Mouse (Mus musculus): ENCODE results near the gene St3gal6. TPM values are rescaled to one million over a fixed set of nuclear protein-coding genes. Genes with fewer than 3 reads are reported as not detected.
"Not testable (repeated sequence)": the region's sequence is repeated elsewhere in the genome, so short reads cannot be mapped to it uniquely, and the experiment has no call there.

St3gal6 gene
- polyA plus RNA-seq, 1 experiment from 2014 or later = 12.8 TPM

GRCm38 (mm10) chr16:58460386-58460785 is 63.7 kb downstream of the St3gal6 start:
- Histone ChIP-seq H3K4me2 (ENCODE audit: low read depth, low read length) (no peak overlapping the region), H3K4me3 (ENCODE audit: low read depth, low read length) (no peak overlapping the region), H3K9me3 (ENCODE audit: control insufficient read depth, low read length) (no peaks in the 10 kb centered on the region), H3K27ac (replicated peaks; ENCODE audit: low read depth, low read length) (no peak overlapping the region), H3K4me1 (ENCODE audit: control insufficient read depth, insufficient read depth, low read length) (no peaks in the 10 kb centered on the region), H3K9ac (ENCODE audit: low read depth, low read length) (no peak overlapping the region), H3K27me3 (replicated peaks; ENCODE audit: control insufficient read depth, insufficient read depth, low read length) (no peaks in the 10 kb centered on the region), H3K36me3 (ENCODE audit: control insufficient read depth, insufficient read depth, low read length) (peaks cover 58% of the 10 kb centered on the region)
- 90% methylated on average over 10 of the region's 10 CpGs for WGBS
- no peak for DNase-seq (ENCODE audit: low spot score)
- no peak for ATAC-seq (ENCODE audit: low read depth)

GRCm38 (mm10) chr16:58459966-58460365 is 64.1 kb downstream of the St3gal6 start:
- H3K27me3 ChIP-seq (replicated peaks; ENCODE audit: control insufficient read depth, insufficient read depth, low read length); H3K9ac ChIP-seq (ENCODE audit: low read depth, low read length); H3K4me2 ChIP-seq (ENCODE audit: low read depth, low read length); H3K4me1 ChIP-seq (ENCODE audit: control insufficient read depth, insufficient read depth, low read length); H3K4me3 ChIP-seq (ENCODE audit: low read depth, low read length); DNase-seq (ENCODE audit: low spot score); H3K27ac ChIP-seq (replicated peaks; ENCODE audit: low read depth, low read length); ATAC-seq (ENCODE audit: low read depth); H3K9me3 ChIP-seq (ENCODE audit: control insufficient read depth, low read length): not testable (repeated sequence)
- H3K36me3 ChIP-seq (ENCODE audit: control insufficient read depth, insufficient read depth, low read length) = peaks cover 54% of the 10 kb centered on the region
- 58% methylated on average over 3 of the region's 3 CpGs for WGBS

GRCm38 (mm10) chr16:58456991-58457390 is 67.1 kb downstream of the St3gal6 start:
- ATAC-seq (ENCODE audit: low read depth) = no peak
- H3K36me3 ChIP-seq (ENCODE audit: control insufficient read depth, insufficient read depth, low read length) = peaks cover 33% of the 10 kb centered on the region
- no peaks in the 10 kb centered on the region for H3K9me3 ChIP-seq (ENCODE audit: control insufficient read depth, low read length)
- WGBS = 82% methylated on average over 6 of the region's 6 CpGs
- no peaks in the 10 kb centered on the region for H3K4me1 ChIP-seq (ENCODE audit: control insufficient read depth, insufficient read depth, low read length)
- H3K4me3 ChIP-seq (ENCODE audit: low read depth, low read length) = no peak overlapping the region
- H3K9ac ChIP-seq (ENCODE audit: low read depth, low read length) = no peak overlapping the region
- no peak for DNase-seq (ENCODE audit: low spot score)
- no peaks in the 10 kb centered on the region for H3K27me3 ChIP-seq (replicated peaks; ENCODE audit: control insufficient read depth, insufficient read depth, low read length)
- no peak overlapping the region for H3K4me2 ChIP-seq (ENCODE audit: low read depth, low read length)
- H3K27ac ChIP-seq (replicated peaks; ENCODE audit: low read depth, low read length) = no peak overlapping the region

- no peak for DNase-seq (ENCODE audit: low spot score)
- no peaks in the 10 kb centered on the region for H3K9me3 ChIP-seq (ENCODE audit: control insufficient read depth, low read length)
- H3K27me3 ChIP-seq (replicated peaks; ENCODE audit: control insufficient read depth, insufficient read depth, low read length) = no peaks in the 10 kb centered on the region
- peaks cover 34% of the 10 kb centered on the region for H3K36me3 ChIP-seq (ENCODE audit: control insufficient read depth, insufficient read depth, low read length)
- no peaks in the 10 kb centered on the region for H3K4me1 ChIP-seq (ENCODE audit: control insufficient read depth, insufficient read depth, low read length)
- H3K4me3 ChIP-seq (ENCODE audit: low read depth, low read length) = no peak overlapping the region
- 82% methylated on average over 5 of the region's 5 CpGs for WGBS
- no peak overlapping the region for H3K27ac ChIP-seq (replicated peaks; ENCODE audit: low read depth, low read length)
- no peak overlapping the region for H3K4me2 ChIP-seq (ENCODE audit: low read depth, low read length)
- ATAC-seq (ENCODE audit: low read depth) = no peak
- H3K9ac ChIP-seq (ENCODE audit: low read depth, low read length) = no peak overlapping the region
Measured at GRCm38 (mm10) chr16:58456445-58456844, 67.6 kb downstream of the St3gal6 start.

- Histone ChIP-seq H3K9me3 (ENCODE audit: control insufficient read depth, low read length) (no peaks in the 10 kb centered on the region), H3K36me3 (ENCODE audit: control insufficient read depth, insufficient read depth, low read length) (peaks cover 32% of the 10 kb centered on the region), H3K9ac (ENCODE audit: low read depth, low read length) (no peak overlapping the region), H3K4me3 (ENCODE audit: low read depth, low read length) (no peak overlapping the region), H3K27me3 (replicated peaks; ENCODE audit: control insufficient read depth, insufficient read depth, low read length) (no peaks in the 10 kb centered on the region), H3K4me1 (ENCODE audit: control insufficient read depth, insufficient read depth, low read length) (no peaks in the 10 kb centered on the region), H3K27ac (replicated peaks; ENCODE audit: low read depth, low read length) (no peak overlapping the region), H3K4me2 (ENCODE audit: low read depth, low read length) (no peak overlapping the region)
- DNase-seq (ENCODE audit: low spot score) (no peak), ATAC-seq (ENCODE audit: low read depth) (no peak)
- 86% methylated on average over 5 of the region's 5 CpGs for WGBS
Measured at GRCm38 (mm10) chr16:58455118-58455517, 68.9 kb downstream of the St3gal6 start.

- Histone ChIP-seq H3K9me3 (ENCODE audit: control insufficient read depth, low read length) (no peaks in the 10 kb centered on the region), H3K27me3 (replicated peaks; ENCODE audit: control insufficient read depth, insufficient read depth, low read length) (no peaks in the 10 kb centered on the region), H3K9ac (ENCODE audit: low read depth, low read length) (no peak overlapping the region), H3K4me1 (ENCODE audit: control insufficient read depth, insufficient read depth, low read length) (no peaks in the 10 kb centered on the region), H3K4me3 (ENCODE audit: low read depth, low read length) (no peak overlapping the region), H3K36me3 (ENCODE audit: control insufficient read depth, insufficient read depth, low read length) (peaks cover 36% of the 10 kb centered on the region), H3K4me2 (ENCODE audit: low read depth, low read length) (no peak overlapping the region), H3K27ac (replicated peaks; ENCODE audit: low read depth, low read length) (no peak overlapping the region)
- 75% methylated on average over 8 of the region's 8 CpGs for WGBS
- ATAC-seq (ENCODE audit: low read depth) (no peak), DNase-seq (ENCODE audit: low spot score) (peak; percentile 42)
Measured at GRCm38 (mm10) chr16:58454617-58455016, 69.4 kb downstream of the St3gal6 start.

GRCm38 (mm10) chr16:58453820-58454219 is 70.2 kb downstream of the St3gal6 start:
- ATAC-seq (ENCODE audit: low read depth) (no peak), DNase-seq (ENCODE audit: low spot score) (no peak)
- H3K9ac ChIP-seq (ENCODE audit: low read depth, low read length) = no peak overlapping the region
- no peaks in the 10 kb centered on the region for H3K27me3 ChIP-seq (replicated peaks; ENCODE audit: control insufficient read depth, insufficient read depth, low read length)
- H3K4me2 ChIP-seq (ENCODE audit: low read depth, low read length) = no peak overlapping the region
- H3K4me3 ChIP-seq (ENCODE audit: low read depth, low read length) = no peak overlapping the region
- H3K4me1 ChIP-seq (ENCODE audit: control insufficient read depth, insufficient read depth, low read length) = no peaks in the 10 kb centered on the region
- H3K9me3 ChIP-seq (ENCODE audit: control insufficient read depth, low read length) = no peaks in the 10 kb centered on the region
- no peak overlapping the region for H3K27ac ChIP-seq (replicated peaks; ENCODE audit: low read depth, low read length)
- H3K36me3 ChIP-seq (ENCODE audit: control insufficient read depth, insufficient read depth, low read length) = peaks cover 33% of the 10 kb centered on the region

- DNase-seq (ENCODE audit: low spot score) = no peak
- H3K36me3 ChIP-seq (ENCODE audit: control insufficient read depth, insufficient read depth, low read length) = peaks cover 32% of the 10 kb centered on the region
- H3K4me1 ChIP-seq (ENCODE audit: control insufficient read depth, insufficient read depth, low read length) = no peaks in the 10 kb centered on the region
- no peak overlapping the region for H3K4me2 ChIP-seq (ENCODE audit: low read depth, low read length)
- H3K27ac ChIP-seq (replicated peaks; ENCODE audit: low read depth, low read length) = no peak overlapping the region
- no peak for ATAC-seq (ENCODE audit: low read depth)
- WGBS = 67% methylated on average over 3 of the region's 3 CpGs
- H3K9me3 ChIP-seq (ENCODE audit: control insufficient read depth, low read length) = no peaks in the 10 kb centered on the region
- no peaks in the 10 kb centered on the region for H3K27me3 ChIP-seq (replicated peaks; ENCODE audit: control insufficient read depth, insufficient read depth, low read length)
- H3K4me3 ChIP-seq (ENCODE audit: low read depth, low read length) = no peak overlapping the region
- H3K9ac ChIP-seq (ENCODE audit: low read depth, low read length) = no peak overlapping the region
Measured at GRCm38 (mm10) chr16:58453138-58453537, 70.9 kb downstream of the St3gal6 start.

- ATAC-seq (ENCODE audit: low read depth) (no peak), DNase-seq (ENCODE audit: low spot score) (no peak)
- Histone ChIP-seq H3K27ac (replicated peaks; ENCODE audit: low read depth, low read length) (no peak overlapping the region), H3K4me1 (ENCODE audit: control insufficient read depth, insufficient read depth, low read length) (no peaks in the 10 kb centered on the region), H3K27me3 (replicated peaks; ENCODE audit: control insufficient read depth, insufficient read depth, low read length) (no peaks in the 10 kb centered on the region), H3K4me2 (ENCODE audit: low read depth, low read length) (no peak overlapping the region), H3K9me3 (ENCODE audit: control insufficient read depth, low read length) (no peaks in the 10 kb centered on the region), H3K4me3 (ENCODE audit: low read depth, low read length) (no peak overlapping the region), H3K36me3 (ENCODE audit: control insufficient read depth, insufficient read depth, low read length) (peaks cover 34% of the 10 kb centered on the region), H3K9ac (ENCODE audit: low read depth, low read length) (no peak overlapping the region)
- 86% methylated on average over 5 of the region's 5 CpGs for WGBS
Measured at GRCm38 (mm10) chr16:58451647-58452046, 72.4 kb downstream of the St3gal6 start.
